Mouse (Mus musculus): ENCODE results near the gene Nav1.

The Nav1 gene

DNA sequence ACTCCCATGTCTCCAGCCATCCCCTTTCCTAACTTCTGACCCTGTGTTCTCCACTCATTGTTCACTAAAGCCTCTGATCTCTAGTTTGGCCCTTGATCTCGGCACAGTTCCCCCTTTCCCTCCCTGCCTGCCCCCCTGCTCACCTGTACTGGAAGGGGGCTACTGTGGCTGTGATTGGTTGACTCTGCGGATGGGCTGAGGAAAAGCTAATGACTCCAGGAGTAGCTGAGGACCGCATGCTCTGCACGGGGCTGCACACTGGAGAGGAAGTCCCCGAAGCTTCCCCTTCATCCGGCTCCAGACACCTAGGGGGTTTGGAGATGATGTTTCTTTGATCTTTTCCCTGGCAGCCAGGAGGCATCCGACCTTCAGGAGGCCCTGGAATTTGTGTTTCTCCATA, at the start of gene Nav1:
Gene Nav1, minus strand, starts transcription at position 277 of the 400 bp plus-strand sequence.
- no peak for DNase-seq (ENCODE audit: extremely low spot score, low spot score)

DNA sequence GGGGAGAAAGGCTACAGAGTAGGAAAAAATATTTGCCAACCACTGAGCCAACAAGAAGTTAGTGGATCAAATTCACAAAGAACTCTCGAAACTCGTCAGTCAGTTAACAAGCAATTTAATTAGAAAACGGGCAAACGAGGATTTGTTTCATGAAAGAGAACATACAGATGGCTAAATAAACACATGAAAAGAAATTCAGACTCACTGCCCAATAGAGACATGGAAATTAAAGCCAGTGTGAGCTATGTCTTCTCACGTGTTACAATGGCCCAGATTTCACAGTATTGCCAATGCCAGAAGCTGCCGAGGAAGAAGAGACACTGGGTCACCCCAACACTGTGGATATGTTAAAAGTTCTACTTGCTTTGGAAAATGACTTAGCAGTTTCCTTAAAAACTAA, 46.8 kb upstream of the Nav1 start:
- DNase-seq (ENCODE audit: extremely low spot score, low spot score): no peak

DNA sequence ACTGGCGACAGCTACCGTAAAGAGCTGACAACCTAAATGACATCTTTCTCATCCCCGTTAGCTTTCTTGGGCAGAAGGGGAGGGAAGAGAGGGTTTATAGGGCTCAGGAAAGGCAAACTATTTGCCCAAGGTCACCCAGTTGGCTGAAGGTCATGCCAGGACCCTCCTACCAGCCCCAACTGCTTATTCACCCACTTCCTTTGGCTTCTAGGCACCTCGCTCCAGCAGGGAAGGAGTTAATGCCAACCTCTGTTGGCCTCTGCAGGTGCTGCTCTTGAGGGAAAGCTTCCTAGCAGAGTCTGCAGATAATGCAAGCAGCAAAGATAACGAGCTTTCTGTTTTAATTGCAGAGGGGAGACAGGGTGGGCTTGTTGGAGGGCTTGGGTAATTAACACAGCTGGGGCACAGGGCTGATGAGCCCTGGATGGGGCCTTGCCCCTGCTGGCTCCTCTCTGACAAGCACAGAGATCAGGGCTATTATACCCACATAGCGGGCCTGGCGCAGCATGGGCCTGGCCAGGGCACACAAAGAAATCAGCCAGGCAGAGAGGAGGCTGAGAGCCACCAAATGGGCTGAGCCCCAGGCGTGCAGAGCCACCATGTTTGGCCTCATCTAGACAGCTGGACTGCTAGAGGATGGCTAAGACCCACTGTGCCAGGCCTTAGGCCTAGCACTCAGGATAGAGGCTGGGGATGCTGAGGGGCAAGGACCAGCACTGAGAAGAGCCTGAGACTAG, 38.5 kb upstream of the Nav1 start:
- no peak for DNase-seq (ENCODE audit: extremely low spot score, low spot score)

DNA sequence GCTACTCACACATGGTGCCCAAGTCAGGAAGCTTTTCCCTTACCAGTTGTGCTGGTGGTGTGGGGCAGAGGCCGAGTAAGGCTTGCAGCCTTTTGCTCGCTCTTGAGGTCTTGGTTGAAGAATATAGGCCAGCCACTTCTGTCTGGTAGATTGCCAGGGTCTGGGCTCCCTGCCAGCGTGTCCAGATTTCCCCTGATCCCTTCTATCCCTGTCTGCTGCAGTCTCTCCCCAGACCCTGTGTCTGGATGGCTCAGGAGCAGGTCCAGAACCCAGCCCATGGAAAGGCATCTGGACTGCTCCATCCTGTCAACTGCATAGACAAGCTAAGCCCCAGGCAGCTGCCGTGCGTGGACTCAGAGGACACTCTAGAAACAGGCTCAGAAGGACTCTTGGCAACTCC, 37.0 kb upstream of the Nav1 start:
- DNase-seq (ENCODE audit: extremely low spot score, low spot score): no peak

DNA sequence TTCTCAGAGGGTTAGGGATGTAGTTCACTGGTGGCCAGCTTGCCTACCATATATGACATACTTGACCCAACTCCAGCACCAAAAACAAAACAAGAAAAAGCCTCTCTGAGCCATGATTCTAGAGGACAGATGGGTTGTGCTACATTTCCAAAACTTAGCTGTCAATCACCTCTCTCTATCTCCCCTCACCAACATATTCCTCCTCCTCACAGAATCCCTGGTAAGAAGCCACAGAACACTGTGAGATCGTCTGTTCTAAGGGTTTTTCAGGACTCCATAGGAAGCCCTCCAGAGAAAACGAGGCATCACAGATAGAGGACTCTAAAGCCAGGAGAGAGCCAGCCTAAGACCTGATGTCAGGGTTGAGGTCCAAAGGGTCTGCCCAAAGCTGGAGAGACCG, 36.6 kb upstream of the Nav1 start:
- DNase-seq (ENCODE audit: extremely low spot score, low spot score): no peak

DNA sequence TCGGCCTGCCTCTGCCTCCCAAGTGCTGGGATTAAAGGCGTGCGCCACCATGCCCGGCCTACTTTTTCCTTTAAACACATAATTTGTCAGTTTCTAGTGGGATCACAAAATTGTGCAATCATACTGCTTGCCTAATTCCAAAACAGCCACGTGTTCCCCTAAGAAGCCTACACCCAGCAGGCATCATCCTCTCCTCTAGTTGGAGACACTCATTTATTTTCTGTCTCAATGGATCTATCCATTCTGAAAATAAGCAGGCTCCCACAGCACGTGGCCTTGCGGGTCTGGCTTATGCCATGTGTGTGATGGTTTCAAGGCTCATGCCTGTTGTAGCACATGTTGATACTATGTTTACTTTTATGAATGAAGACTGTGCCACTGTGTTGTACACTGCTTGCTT, 32.8 kb upstream of the Nav1 start:
- DNase-seq (ENCODE audit: extremely low spot score, low spot score): no peak

DNA sequence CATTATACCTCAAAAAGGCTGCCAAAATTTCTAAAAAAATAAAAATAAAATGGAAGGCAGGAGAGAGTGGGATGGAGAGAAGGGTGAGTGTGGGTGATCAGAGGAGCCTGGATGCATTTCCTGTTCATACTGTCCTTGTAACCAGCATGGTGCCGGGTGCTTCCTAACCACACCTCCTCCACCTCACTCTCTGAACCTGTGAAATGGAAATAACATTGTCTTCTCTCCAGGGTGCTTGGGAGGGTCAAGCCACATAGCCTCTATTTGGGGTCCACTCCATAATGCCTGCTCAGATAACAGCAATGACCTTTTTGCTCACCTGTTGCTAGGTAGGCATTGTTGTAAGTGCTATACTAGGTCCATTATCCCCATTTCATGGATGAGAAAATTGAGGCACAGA, 32.0 kb upstream of the Nav1 start:
- DNase-seq (ENCODE audit: extremely low spot score, low spot score): no peak

DNA sequence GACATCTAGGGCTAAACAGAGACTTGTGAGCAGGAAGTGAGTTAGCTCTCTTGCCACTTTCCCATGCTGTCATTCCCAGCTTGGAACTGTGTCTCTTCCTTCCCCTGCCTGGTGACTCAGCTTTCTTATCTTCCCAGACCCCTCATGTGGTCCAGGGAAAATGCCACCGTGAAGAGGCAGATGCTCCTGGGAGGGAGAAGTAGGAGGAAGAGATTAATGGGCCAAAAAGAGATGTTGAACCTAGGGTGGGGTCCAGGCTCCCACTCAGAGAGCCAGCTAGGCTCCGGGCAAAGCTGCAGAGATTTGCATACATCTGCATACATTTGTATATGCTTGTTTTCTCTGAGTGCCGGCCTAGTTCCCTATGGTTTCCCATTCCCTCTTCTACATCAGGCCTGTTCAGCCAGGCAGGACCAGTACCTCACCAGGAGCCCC, 30.5 kb upstream of the Nav1 start:
- no peak for DNase-seq (ENCODE audit: extremely low spot score, low spot score)

DNA sequence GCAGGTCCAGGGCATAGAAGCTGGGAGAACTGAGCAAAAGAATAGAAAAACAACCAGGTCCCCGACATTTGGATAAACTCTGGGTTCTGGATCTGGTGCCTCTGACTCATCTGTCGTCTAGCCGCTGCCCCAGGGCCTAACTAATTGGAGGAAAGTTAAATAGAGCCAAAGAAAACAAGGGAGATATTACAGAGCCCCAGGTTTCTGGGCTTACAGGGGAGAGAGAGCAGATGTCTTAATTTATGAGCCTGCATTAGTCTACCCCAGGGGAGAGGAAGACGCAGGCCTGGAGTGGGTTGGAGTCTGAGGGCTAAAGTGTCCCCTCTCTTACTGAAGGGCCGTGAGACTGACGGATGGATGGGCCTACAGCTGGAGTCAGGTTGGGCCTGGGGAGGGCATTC, 29.0 kb upstream of the Nav1 start:
- DNase-seq (ENCODE audit: extremely low spot score, low spot score): no peak

DNA sequence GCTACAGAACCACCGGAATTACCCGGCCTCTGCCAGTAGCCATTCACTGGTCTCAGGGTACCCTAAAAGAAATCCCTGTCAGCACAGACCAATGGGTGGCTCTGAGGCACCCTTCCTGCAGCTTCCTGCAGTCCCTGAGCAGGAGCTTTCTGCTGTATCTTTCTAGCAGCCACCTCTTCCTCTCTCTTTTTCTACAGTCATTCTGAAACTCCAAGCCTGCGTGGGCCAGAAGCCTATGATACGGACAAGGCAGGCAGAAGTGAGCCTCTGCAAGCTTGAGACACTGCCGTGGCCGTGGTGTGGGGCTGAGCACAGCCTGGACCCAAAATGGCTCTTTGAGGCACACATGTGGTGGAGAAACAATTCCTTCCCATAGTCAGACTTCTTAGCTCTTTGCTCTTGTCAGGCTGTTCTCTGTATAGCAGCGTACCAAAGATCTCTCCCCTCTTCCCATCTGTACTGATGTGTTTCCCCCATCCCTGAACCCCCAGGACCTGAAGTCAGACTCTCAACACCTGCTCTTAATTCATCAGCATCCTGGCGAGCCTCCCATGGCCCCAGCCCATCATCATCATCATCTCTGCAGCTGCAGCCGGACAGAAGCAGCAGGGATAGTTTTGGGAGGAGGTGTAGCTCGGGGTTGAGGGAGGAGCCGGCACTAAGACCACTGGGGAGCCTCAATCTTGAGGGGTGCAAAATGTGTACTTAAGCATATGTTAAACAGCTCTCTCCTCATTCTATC, 28.4 kb upstream of the Nav1 start:
- DNase-seq (ENCODE audit: extremely low spot score, low spot score): no peak

DNA sequence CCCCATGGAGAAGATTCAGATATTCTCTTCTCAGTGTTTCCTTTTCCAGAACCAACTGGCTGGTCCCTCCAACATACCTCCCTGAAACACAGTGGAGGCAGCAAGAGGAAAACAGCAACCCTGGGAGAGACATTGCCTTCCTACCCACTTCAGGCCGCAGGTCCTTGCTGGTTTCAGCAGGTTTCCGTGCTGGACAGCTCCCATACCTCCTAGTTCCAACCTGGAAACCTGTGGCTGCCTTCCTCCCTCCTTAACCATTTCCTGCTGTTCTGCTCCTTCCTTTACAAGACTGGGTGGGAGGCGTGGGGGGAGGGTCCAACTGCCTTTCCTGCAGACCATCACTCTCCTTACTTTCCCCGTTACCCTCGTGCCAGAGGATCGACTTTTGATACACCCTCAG, 27.7 kb upstream of the Nav1 start:
- peak; percentile 50 for DNase-seq (ENCODE audit: extremely low spot score, low spot score)

DNA sequence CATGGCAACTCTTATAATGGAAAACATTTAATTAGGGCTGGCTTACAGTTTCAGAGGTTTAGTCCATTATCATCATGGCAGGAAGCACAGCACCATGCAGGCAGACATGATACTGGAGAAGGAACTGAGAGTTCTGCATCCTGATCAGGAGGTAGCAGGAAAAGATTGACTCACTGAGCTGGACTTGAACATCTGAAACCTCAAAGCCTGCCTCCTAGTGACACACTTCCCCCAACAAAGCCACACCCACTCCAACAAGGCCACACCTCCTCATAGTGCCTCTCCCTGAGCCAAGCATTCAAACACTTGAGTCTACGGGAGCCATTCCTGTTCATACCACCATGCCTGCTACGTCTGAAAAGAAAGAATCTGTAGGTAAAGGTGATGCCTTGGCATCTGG, 26.8 kb upstream of the Nav1 start:
- no peak for DNase-seq (ENCODE audit: extremely low spot score, low spot score)

DNA sequence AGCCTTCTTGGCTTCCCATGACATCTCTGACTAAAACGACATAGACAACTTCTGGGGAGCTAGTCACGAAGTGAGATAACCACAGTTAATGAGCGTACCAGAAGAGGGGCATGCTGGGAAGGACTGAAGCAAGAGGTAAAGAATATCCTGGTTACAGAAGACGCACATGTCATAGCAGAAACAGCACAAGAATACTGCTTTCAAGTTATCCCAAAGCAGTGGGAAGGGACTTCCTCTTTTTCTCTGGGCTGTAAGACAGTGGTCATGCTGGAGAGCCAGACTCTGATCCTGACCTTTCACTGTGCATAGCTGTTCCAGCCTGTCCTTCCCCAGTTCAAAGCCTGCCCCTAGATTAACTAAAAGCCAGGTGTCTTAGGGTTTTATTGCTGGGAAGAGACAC, 26.4 kb upstream of the Nav1 start:
- DNase-seq (ENCODE audit: extremely low spot score, low spot score): no peak

DNA sequence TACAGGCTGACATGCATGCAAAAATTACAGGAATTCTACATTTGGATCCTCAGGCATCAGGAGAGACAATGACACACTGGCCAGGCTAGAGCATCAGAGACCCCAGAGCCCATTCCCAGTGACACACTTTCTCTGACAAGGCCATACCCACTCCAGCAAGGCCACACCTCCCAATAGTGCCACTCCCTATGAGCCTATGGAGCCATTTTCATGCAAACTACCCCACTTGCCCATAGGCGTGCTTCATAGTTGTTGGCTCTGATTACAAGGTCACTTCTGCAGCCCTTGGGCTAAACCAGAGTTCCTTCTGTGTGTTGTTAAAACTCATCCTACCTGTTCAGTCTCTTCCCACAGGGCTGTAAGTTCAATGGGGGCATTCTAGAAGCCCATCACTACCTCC, 25.1 kb upstream of the Nav1 start:
- no peak for DNase-seq (ENCODE audit: extremely low spot score, low spot score)

DNA sequence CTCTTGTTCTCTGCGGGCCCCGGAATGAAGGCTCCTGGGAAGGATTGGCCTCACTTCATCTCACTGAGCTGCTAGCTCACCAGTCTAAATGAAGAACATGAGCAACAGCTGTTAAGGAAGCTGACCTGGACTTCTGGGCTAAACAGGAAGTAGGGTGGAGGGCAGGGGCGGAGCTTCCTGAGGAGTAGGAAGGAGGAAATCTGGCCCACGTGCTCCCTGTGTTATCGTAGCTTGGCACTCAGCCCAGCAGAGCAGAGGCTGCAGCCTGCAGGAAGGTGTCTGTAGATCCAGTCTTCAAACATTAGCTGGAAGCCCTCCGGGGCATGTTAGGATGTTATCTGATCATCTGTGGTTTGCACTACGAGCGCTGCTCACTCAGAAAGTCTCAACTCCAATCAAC, 24.4 kb upstream of the Nav1 start:
- no peak for DNase-seq (ENCODE audit: extremely low spot score, low spot score)

DNA sequence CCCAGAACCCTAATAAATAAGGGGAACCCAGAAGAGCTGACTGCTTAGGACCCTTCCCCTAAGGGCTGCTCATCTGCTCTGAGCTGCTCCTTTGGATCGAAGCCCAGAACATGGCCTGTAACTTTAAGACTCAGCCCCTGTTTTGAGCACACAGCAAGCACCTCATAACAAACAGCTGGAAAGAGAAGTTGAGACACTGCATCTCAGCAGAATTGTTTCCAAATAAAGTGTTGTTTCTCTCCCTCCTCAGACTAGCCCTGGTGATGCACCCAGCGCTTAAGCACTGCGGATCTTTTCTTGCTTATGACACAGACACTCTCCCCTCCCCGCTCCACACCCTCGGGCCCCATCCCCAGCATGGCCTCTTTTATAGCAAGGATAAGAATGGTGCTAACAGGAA, 22.8 kb upstream of the Nav1 start:
- no peak for DNase-seq (ENCODE audit: extremely low spot score, low spot score)

DNA sequence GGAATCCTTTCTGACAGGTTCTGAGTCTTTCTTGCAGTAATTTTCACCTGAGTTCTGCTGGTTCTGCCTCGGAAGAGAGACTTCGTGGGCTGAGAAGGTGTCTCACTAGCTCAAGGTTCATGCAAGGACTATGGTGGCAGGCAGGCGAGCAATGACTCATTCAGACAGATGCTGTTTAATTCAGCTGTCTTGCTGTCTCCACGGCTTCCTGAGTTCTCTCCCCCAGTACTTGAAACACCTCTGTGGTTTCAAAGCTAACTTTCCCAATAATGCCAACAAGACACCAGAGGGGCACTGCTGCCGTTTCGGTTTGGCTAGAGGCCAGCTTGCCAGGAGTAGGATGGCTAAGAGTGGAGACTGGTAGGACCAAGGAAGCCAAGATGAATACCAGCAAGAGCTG, 19.1 kb upstream of the Nav1 start:
- no peak for DNase-seq (ENCODE audit: extremely low spot score, low spot score)

DNA sequence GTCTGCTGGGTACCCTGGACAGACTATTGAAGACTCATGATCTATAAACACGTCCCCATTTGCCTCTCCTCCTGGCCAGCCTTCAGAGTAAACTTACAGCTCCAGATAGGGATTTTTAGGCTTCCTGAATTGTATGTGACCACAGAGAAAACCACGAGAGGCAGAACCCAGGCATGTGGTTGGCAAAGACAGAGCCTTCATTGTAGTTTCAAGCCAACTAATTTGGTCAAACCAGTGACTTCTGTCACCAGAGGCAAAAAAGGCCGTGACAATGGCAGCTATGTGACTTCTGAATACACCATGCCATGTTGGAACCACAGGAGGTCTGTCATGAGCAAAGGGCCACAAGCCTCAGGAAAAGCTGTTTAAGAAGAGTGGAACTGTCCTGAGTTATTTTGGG, 18.6 kb upstream of the Nav1 start:
- no peak for DNase-seq (ENCODE audit: extremely low spot score, low spot score)

DNA sequence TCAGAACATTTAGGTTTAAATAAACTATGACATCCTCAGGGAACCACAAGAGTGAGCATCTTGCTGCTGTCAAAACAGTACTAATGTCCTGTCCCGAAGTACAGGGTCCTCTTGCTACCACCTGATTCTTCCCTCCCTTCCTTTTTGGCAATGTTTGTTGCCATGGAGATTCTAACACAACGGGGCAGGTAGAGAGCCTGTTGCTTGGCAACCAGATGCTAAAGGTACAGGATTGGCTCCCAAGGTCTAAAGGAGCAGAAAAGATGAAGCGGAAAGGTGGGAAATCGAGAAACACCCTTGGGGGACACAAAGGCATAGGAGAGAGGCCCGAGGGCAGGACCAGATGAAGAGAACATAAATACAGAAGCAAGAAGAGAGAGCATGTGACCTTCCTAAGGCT, 17.6 kb upstream of the Nav1 start:
- DNase-seq (ENCODE audit: extremely low spot score, low spot score): no peak

DNA sequence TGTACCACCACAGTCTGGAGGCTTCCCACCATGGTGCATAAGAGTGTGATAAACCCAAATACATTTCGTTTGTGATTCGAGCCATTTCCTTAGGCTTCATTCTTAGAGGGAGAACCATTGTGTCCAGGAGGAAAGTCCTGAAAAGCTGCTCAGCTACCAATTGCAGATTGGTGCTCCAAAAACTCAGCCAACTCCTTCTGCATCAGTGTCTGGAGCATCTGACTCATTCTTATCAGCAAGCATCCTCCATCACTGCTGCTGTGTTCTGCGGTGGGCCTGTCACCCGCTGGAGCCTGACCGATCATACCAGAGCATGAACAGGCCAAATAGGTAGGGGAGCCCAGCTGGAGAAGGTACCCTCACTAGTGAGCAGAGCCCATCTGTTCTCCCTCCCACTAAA, 16.0 kb upstream of the Nav1 start:
- DNase-seq (ENCODE audit: extremely low spot score, low spot score): no peak

DNA sequence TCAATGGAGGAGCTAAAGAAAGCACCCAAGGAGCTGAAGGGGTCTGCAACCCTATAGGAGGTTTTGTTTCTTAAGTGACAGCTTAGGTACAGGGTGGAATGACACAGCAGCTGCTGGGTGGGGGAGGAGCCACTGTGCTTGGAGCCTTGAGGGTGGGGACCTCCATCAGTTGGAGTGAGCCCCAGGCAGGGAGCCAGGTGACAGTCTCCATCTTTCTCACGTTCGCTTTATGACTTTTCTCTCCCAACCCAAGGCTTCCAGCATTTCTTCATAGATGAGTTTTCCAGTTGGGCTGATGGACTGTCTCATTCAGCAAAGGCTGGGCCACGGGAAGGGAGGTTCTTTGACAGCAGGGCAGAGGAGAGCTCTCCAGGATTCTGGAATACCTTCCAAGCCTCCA, 14.2 kb upstream of the Nav1 start:
- DNase-seq (ENCODE audit: extremely low spot score, low spot score): no peak

DNA sequence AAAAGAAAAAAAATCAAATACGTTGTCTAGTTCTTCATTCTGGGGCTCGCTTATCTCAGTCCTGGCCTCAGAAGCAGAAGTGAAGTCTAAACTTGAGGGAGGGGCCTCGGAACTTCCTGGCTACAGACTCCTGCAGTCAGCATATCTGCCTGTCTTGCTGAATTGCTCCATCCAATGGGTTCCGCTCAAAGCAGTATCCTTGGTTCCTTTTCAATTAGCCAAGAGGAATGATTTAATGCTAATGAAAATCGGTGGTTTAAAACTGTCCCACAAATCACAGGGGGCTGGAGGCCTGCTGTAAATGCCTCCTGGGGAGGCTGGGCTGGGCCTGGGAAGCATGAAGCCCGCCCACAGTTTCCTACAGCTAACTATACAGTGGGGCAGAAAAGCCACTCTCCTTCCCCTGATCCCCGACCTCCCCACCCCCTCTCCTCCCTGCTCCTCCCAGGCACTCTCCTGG, 12.9 kb upstream of the Nav1 start:
- DNase-seq (ENCODE audit: extremely low spot score, low spot score): no peak

DNA sequence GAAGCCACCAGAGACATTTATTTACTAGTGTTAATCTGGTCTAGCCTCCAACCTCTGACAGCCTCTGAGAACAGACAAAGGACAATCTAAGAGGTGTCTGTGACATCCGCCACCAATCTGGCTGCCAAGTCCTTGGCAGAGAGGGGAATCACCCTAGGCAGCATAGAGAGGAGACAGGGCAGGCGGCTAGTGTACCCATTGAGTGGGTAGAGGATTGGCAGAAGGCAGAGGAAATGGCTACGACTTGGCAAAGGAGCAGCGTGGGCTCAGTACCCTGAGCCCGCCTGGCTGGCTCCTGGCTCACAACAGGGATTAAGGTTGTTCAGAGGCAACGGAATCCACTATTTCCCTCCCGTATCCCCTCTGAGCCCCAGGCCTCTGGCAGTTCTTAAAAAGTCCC, 12.0 kb upstream of the Nav1 start:
- DNase-seq (ENCODE audit: extremely low spot score, low spot score): no peak

Measured in neural tube, embryonic 10.5 days (tissue).